Mouse (Mus musculus): Measurements from ENCODE around the gene Gm14496. TPM values are rescaled to one million over a fixed set of nuclear protein-coding genes. Genes with fewer than 3 reads are reported as not detected.

Gm14496 gene
- polyA plus RNA-seq (2014; fragmentation: Illumina TruSeq; extraction: RNeasy Lipid Tissue Mini Kit (QIAGEN cat#74804); ENCODE audit: low read depth, low replicate concordance): not detected

GRCm38 (mm10) chr2:181990829-181991228 is at the start of gene Gm14496:
TSS of gene Gm14496 (plus strand) at chr2:181991129.

Other genes with a start within 250 kb of the Gm14496 start
- not detected for gene Myt1, start 227.8 kb upstream of the Gm14496 start, polyA plus RNA-seq (2014; fragmentation: Illumina TruSeq; extraction: RNeasy Lipid Tissue Mini Kit (QIAGEN cat#74804); ENCODE audit: low read depth, low replicate concordance)
- gene Pcmtd2, start 153.3 kb upstream of the Gm14496 start, polyA plus RNA-seq (2014; fragmentation: Illumina TruSeq; extraction: RNeasy Lipid Tissue Mini Kit (QIAGEN cat#74804); ENCODE audit: low read depth, low replicate concordance): 30.4 TPM
- gene Polr3k, start 126.8 kb upstream of the Gm14496 start, polyA plus RNA-seq (2014; fragmentation: Illumina TruSeq; extraction: RNeasy Lipid Tissue Mini Kit (QIAGEN cat#74804); ENCODE audit: low read depth, low replicate concordance): 20.3 TPM